In the genomic region with DNA sequence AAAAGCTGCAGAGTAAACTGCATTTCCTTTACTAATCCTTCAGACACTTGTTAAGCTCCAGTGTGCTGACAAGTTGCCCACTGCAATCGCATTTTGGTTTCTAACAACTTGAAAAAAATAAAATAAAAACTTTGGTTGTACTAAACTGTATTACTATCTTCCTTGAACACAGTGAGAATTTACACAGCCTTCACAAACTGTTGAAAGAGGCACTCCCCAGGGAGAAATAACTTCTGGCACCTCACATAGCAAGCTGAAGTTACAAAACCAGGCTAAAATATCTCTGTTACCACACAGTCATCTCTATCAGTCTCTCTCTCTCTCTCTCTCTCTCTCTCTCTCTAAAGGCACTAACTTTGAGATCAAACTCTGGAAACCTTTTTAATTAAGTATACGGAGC, we compare ENCODE assay signal across 24 mouse cellular contexts.
DNase-seq lines count a peak whose midpoint lies in the region; ATAC-seq and TF ChIP-seq lines count a peak whose summit lies in the region.
"Had no signal": no experiment of that assay in that cellular context is flagged by ENCODE, and none has a peak within 500 bp of the region (broad histone marks: within the 10 kb centered on the region; RNA-seq: fewer than 3 reads in every experiment).

No protein-coding gene starts in this region.

- H3K4me2 ChIP-seq in kidney, postnatal 0 days (ENCODE audit: low read length), result no peak overlapping the region
- H3K4me2 ChIP-seq in midbrain, embryonic 16.5 days (ENCODE audit: low read length), result no peak overlapping the region
- H3K4me2 ChIP-seq: hindbrain, embryonic 13.5 days; intestine, embryonic 15.5 days; kidney, embryonic 15.5 days; limb, embryonic 12.5 days; liver, embryonic 12.5 days had no signal

- no peak for ATAC-seq in kidney, postnatal 0 days (replicated peaks; ENCODE audit: low FRiP score, low read depth)
- ATAC-seq in midbrain, embryonic 16.5 days, result no peak
- ATAC-seq: forebrain, postnatal 0 days; intestine, embryonic 15.5 days; liver, embryonic 12.5 days had no signal

- peak; percentile 34 for DNase-seq in adrenal gland, postnatal 10 days
- DNase-seq in adrenal gland, postnatal 4 days (ENCODE audit: low spot score in 2 of 2), result no peak
- DNase-seq in gastrocnemius, adult 18-20 months (ENCODE audit: low spot score), result peak; percentile 70
- no peak for DNase-seq in gastrocnemius, postnatal 4 days (ENCODE audit: low spot score in 2 of 2)
- DNase-seq in kidney, postnatal 0 days (ENCODE audit: low spot score), result peak; percentile 10
- no peak for DNase-seq in kidney, adult 18-20 months
- DNase-seq in mesoderm, embryonic 11.5 days (ENCODE audit: low read depth, low spot score), result peak; percentile 32
- DNase-seq: cerebellum, adult 11 months; cerebellum, postnatal 14 days; forebrain, postnatal 0 days; lung, adult 2 months; lung, postnatal 4 days; right cerebral cortex, postnatal 4 days; thymus, postnatal 14 days had no signal

- no peaks in the 10 kb centered on the region for H3K27me3 ChIP-seq in kidney, postnatal 0 days (ENCODE audit: insufficient read depth, low read length)
- H3K27me3 ChIP-seq in midbrain, embryonic 16.5 days (ENCODE audit: control insufficient read depth, insufficient read depth, low read depth, low read length), result peaks cover 25% of the 10 kb centered on the region
- H3K27me3 ChIP-seq: intestine, embryonic 15.5 days; kidney, embryonic 15.5 days; limb, embryonic 12.5 days; liver, embryonic 12.5 days had no signal

- no peak overlapping the region for H3K4me3 ChIP-seq in kidney, postnatal 0 days (replicated peaks; ENCODE audit: low read depth, low read length)
- H3K4me3 ChIP-seq in midbrain, embryonic 16.5 days (ENCODE audit: low read depth, low read length), result no peak overlapping the region
- H3K4me3 ChIP-seq: erythroblast, embryonic 14.5 days; hindbrain, embryonic 13.5 days; intestine, embryonic 15.5 days; kidney, embryonic 15.5 days; limb, embryonic 12.5 days; liver, embryonic 12.5 days; midbrain, embryonic 10.5 days had no signal

- 41% methylated on average over 2 of the region's 2 CpGs for WGBS in kidney, postnatal 0 days
- 25% methylated on average over 2 of the region's 2 CpGs for WGBS in midbrain, embryonic 16.5 days

- H3K27ac ChIP-seq in kidney, postnatal 0 days, result no peak overlapping the region
- no peak overlapping the region for H3K27ac ChIP-seq in midbrain, embryonic 16.5 days (ENCODE audit: low read length)
- H3K27ac ChIP-seq: hindbrain, embryonic 13.5 days; intestine, embryonic 15.5 days; kidney, embryonic 15.5 days; limb, embryonic 12.5 days; liver, embryonic 12.5 days; midbrain, embryonic 10.5 days; stomach, postnatal 0 days had no signal

- H3K9me3 ChIP-seq in kidney, postnatal 0 days (replicated peaks; ENCODE audit: low read length), result no peaks in the 10 kb centered on the region
- no peaks in the 10 kb centered on the region for H3K9me3 ChIP-seq in midbrain, embryonic 16.5 days (replicated peaks; ENCODE audit: control insufficient read depth, low read length, poor library complexity, severe bottlenecking)
- H3K9me3 ChIP-seq: G1E; hindbrain, embryonic 13.5 days; intestine, embryonic 15.5 days; kidney, embryonic 15.5 days; limb, embryonic 12.5 days; liver, embryonic 12.5 days had no signal

- no peak overlapping the region for H3K9ac ChIP-seq in kidney, postnatal 0 days (ENCODE audit: low read depth, low read length)
- H3K9ac ChIP-seq in midbrain, embryonic 16.5 days (ENCODE audit: low read depth, low read length), result no peak overlapping the region
- H3K9ac ChIP-seq: forebrain, postnatal 0 days; hindbrain, embryonic 13.5 days; intestine, embryonic 15.5 days; kidney, embryonic 15.5 days; limb, embryonic 12.5 days; liver, embryonic 12.5 days had no signal

- TF ChIP-seq CTCF in kidney, postnatal 0 days (IDR thresholded peaks at IDR 0.05; ENCODE audit: low read depth), result no peak

- no peaks in the 10 kb centered on the region for H3K36me3 ChIP-seq in kidney, postnatal 0 days (ENCODE audit: insufficient read depth, low read length)
- H3K36me3 ChIP-seq in midbrain, embryonic 16.5 days (ENCODE audit: control insufficient read depth, insufficient read depth, low read length), result no peaks in the 10 kb centered on the region
- H3K36me3 ChIP-seq: hindbrain, embryonic 13.5 days; intestine, embryonic 15.5 days; kidney, embryonic 15.5 days; limb, embryonic 12.5 days; liver, embryonic 12.5 days; midbrain, embryonic 10.5 days had no signal

- H3K4me1 ChIP-seq in kidney, postnatal 0 days (replicated peaks; ENCODE audit: insufficient read depth, low read length), result no peaks in the 10 kb centered on the region
- peaks cover 11% of the 10 kb centered on the region for H3K4me1 ChIP-seq in midbrain, embryonic 16.5 days (ENCODE audit: control insufficient read depth, insufficient read depth, low read length)
- H3K4me1 ChIP-seq: intestine, embryonic 15.5 days had no signal

Comparison
In these comparisons a context has a peak if more than half of its experiments do, and no peak if none do; other contexts are left out.
1. DNase-seq: peak in adrenal gland, postnatal 10 days (single experiment), gastrocnemius, adult 18-20 months (single experiment), kidney, postnatal 0 days (single experiment) and mesoderm, embryonic 11.5 days (single experiment); none in adrenal gland, postnatal 4 days (0 of 2), gastrocnemius, postnatal 4 days (0 of 2) and kidney, adult 18-20 months (single experiment).